Mouse (Mus musculus): ENCODE results near the gene Grin3b.

Gene Grin3b

GRCm38 (mm10) chr10:79966886-79967400 lies 3.6 kb upstream of the Grin3b start:
- DNase-seq (ENCODE audit: low spot score in 2 of 2), result no peak

- DNase-seq (ENCODE audit: low spot score in 2 of 2), result no peak
These were observed 2.3 kb upstream of the Grin3b start for GRCm38 (mm10) chr10:79968181-79968580.

GRCm38 (mm10) chr10:79969124-79969568 lies 1.4 kb upstream of the Grin3b start:
- DNase-seq (ENCODE audit: low spot score in 2 of 2), result no peak

GRCm38 (mm10) chr10:79971183-79971497 lies 625 bp downstream of the Grin3b start:
- DNase-seq (ENCODE audit: low spot score in 2 of 2), result no peak

- no peak for DNase-seq (ENCODE audit: low spot score in 2 of 2)
These were observed 2.3 kb downstream of the Grin3b start for GRCm38 (mm10) chr10:79972831-79973230.

GRCm38 (mm10) chr10:79974087-79974486 lies 3.6 kb downstream of the Grin3b start:
- DNase-seq (ENCODE audit: low spot score in 2 of 2), result no peak

GRCm38 (mm10) chr10:79974668-79975067 lies 4.2 kb downstream of the Grin3b start:
- no peak for DNase-seq (ENCODE audit: low spot score in 2 of 2)

- DNase-seq (ENCODE audit: low spot score in 2 of 2), result no peak
These were observed 5.7 kb downstream of the Grin3b start for GRCm38 (mm10) chr10:79976071-79976721.

GRCm38 (mm10) chr10:79976722-79977107 lies 6.2 kb downstream of the Grin3b start:
- no peak for DNase-seq (ENCODE audit: low spot score in 2 of 2)

GRCm38 (mm10) chr10:79977324-79977723 lies 6.8 kb downstream of the Grin3b start:
- no peak for DNase-seq (ENCODE audit: low spot score in 2 of 2)

- DNase-seq (ENCODE audit: low spot score in 2 of 2), result no peak
These were observed 7.5 kb downstream of the Grin3b start for GRCm38 (mm10) chr10:79978061-79978460.

- no peak for DNase-seq (ENCODE audit: low spot score in 2 of 2)
These were observed 9.1 kb downstream of the Grin3b start for GRCm38 (mm10) chr10:79979401-79980155.

GRCm38 (mm10) chr10:79983205-79983604 lies 12.7 kb downstream of the Grin3b start:
- DNase-seq (ENCODE audit: low spot score in 2 of 2), result no peak

- DNase-seq (ENCODE audit: low spot score in 2 of 2), result peak; percentile 72 to 82
These were observed 13.2 kb downstream of the Grin3b start for GRCm38 (mm10) chr10:79983670-79984069.

GRCm38 (mm10) chr10:79984195-79984816 lies 13.8 kb downstream of the Grin3b start, which contains the start of gene Tmem259:
Gene Tmem259, minus strand, starts transcription at chr10:79984330.
- DNase-seq (ENCODE audit: low spot score in 2 of 2), result peak; percentile 77 to 82

GRCm38 (mm10) chr10:79984871-79985270 lies 14.4 kb downstream of the Grin3b start:
- DNase-seq (ENCODE audit: low spot score in 2 of 2), result peak; percentile 94 to 98

GRCm38 (mm10) chr10:79985334-79986231 lies 15.1 kb downstream of the Grin3b start:
- DNase-seq (ENCODE audit: low spot score in 2 of 2), result peak in 1 of 2 experiments; percentile 54

GRCm38 (mm10) chr10:79986232-79986878 lies 15.8 kb downstream of the Grin3b start:
- no peak for DNase-seq (ENCODE audit: low spot score in 2 of 2)

GRCm38 (mm10) chr10:79986963-79987362 lies 16.4 kb downstream of the Grin3b start:
- peak; percentile 70 to 75 for DNase-seq (ENCODE audit: low spot score in 2 of 2)

- no peak for DNase-seq (ENCODE audit: low spot score in 2 of 2)
These were observed 17.4 kb downstream of the Grin3b start for GRCm38 (mm10) chr10:79987771-79988505.

Data from frontal cortex, postnatal 10 days (tissue).